Mouse (Mus musculus) left cerebral cortex, postnatal 25 days (tissue): ENCODE measurements around the gene Helb. TPM values are rescaled to one million over a fixed set of nuclear protein-coding genes. Genes with fewer than 3 reads are reported as not detected.
"Not testable (repeated sequence)": the region's sequence is repeated elsewhere in the genome, so short reads cannot be mapped to it uniquely, and the experiment has no call there.

Source experiments
- DNase-seq, 2 experiments: peaks; one replicate each; pipeline ENCODE4 v3.0.0; 2022; ENCODE audit warnings: low spot score in 2 of 2, mixed read lengths in 1 of 2
- intact Hi-C: fragments of 180-260 bp; cut with DNase I; formaldehyde crosslinking; loops from one replicate; pipeline ENCODE4 v1.15.1; 2025
- total RNA-seq, 2 experiments: library from RNA; stranded (reverse); gene quantifications; 2 replicates each; pipeline ENCODE4 v1.2.3; 2021

The Helb gene
- total RNA-seq, result 1 to 10 TPM; 3.3 to 3.6 TPM

DNA sequence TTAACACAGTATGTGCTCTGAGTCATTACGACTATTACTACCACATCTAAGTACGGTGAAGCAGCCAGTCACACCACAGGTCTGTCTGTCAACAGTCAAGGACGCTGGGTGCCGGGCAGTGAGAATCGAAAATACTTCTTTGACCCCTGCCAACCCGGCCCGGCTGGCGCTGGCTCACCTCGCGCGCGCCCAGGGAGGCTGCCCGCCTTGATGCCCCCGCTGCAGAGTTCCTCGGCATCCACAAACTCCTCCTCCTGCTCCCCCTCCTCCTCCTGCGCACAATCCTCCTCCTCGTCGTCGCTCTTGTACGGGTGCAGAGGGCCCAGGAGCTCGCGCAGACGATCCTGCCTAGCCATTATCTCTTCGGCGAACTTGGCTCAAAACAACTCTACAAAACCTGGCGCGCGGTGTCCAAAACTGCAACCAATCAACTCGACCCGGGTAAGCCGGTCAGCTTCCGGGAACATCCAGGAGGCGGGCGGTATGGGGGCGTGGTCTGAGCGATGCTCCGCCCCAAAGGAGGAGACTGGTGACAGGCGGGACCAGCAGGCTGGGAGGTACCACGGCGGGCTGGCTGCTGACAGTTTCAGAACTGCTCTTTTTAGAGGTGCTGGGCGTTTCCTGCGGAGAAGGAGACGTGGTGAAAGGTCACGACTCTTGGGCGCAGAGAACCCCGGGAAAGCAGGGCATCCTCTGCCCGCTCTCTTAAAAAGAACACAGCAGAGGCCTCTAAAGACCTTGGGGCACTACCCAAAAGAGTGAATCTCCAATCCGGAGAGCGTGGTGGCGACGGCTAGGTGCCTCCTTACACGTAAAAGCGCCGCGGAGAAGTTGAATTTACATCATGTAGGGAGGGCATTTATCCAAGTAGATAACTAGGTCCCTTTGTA is at the start of gene Helb:
TSS of gene Helb (minus strand) at position 481 of the 890 bp plus-strand sequence.
- intact Hi-C loops, result no loop called here
- peak; percentile 92 to 96 for DNase-seq

GRCm38 (mm10) chr10:120160533-120160932 is 47.7 kb upstream of the Helb start:
- no peak for DNase-seq
- intact Hi-C loops, result no loop called here

DNA sequence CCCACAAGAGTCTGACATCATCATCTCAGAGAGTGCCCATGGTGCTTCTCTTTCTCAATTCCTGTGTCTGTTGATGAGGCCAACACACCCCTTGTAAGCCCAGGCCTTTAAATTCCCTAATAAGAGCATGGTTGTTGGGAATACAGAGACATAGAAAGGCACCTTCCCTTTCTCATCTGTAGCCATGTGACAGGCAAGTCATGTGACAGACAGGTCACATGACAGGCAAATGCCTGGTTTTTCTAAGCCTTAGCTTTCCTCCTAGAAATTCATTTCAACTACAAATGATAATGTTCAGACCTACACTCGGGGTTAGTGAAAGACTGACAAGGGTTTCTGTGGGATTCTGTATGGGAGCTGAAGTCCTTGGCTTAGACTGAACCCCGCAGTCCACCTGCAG is 41.1 kb upstream of the Helb start:
- intact Hi-C loops, result no loop called here
- DNase-seq, result no peak

- no peak for DNase-seq
- intact Hi-C loops, result no loop called here
Observed at GRCm38 (mm10) chr10:120151672-120152071, 38.9 kb upstream of the Helb start.

GRCm38 (mm10) chr10:120140916-120141516 is 28.2 kb upstream of the Helb start:
- intact Hi-C loops, result no loop called here
- DNase-seq, result no peak

- no peak for DNase-seq
- intact Hi-C loops, result no loop called here
Observed at GRCm38 (mm10) chr10:120140193-120140592, 27.4 kb upstream of the Helb start.

DNA sequence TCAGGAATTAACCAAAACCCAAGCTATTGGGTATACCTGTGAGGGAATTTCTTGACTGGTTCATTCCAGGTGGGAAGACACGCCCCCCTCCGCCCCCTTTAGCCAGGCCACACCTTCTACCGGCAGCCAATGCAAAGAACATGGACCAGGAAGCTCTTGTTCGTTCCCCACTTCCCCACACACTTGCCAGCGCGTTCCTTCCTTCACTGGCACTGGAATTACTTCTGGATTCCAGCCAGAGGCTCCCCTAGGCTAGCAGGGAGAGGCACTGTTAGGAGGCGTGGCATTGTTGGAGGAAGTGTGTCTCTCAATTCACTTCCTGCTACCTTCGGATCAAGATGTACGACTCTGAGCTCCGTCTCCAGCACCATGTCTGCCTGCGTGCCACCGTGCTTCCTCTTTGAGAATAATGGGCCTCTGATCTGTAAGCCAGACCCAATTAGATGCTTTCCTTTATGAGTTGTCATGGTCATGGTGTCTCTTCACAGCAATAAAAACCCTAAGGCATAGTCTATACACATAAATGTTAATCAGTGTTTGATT is 23.3 kb upstream of the Helb start:
- no peak for DNase-seq
- intact Hi-C loops, result no loop called here

- intact Hi-C loops, result no loop called here
- no peak for DNase-seq
Observed at GRCm38 (mm10) chr10:120133697-120134096, 20.9 kb upstream of the Helb start.

DNA sequence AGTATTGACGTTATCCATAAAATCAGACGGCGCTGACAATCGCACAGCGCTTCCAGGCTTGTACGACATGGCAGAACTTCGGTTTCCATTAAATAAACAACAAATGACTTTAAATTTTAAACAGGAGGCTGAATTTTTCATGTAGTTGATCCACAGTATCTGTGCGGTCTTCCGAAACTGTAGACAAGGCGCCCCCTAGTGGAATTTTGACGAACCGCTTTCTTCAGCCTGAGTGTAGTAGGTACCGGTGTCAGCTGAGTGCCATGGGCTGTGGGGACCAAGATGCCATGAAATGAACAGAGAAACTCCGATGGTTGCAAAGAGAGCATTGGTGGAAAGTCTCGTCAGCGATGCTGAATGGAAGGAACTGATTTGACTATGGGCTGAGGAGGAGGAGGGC is 17.8 kb upstream of the Helb start:
- intact Hi-C loops, result no loop called here
- DNase-seq, result peak; percentile 56 to 72

- intact Hi-C loops, result loop anchor here (5.0 kb wide), 1 partner anchor 241 kb away; no protein-coding TSS in a partner anchor
- DNase-seq, result peak in 1 of 2 experiments; percentile 13
Observed at GRCm38 (mm10) chr10:120128601-120129277, 16.0 kb upstream of the Helb start.

GRCm38 (mm10) chr10:120125465-120125857 is 12.7 kb upstream of the Helb start:
- intact Hi-C loops, result loop anchor here (1.0 to 5.0 kb wide), 3 partner anchors 238 to 479 kb away; no protein-coding TSS in a partner anchor
- DNase-seq, result no peak

- intact Hi-C loops, result loop anchor here (1.0 to 5.0 kb wide), 3 partner anchors 238 to 479 kb away; no protein-coding TSS in a partner anchor
- DNase-seq, result peak; percentile 80 to 91
Observed at GRCm38 (mm10) chr10:120124801-120125464, 12.1 kb upstream of the Helb start.

DNA sequence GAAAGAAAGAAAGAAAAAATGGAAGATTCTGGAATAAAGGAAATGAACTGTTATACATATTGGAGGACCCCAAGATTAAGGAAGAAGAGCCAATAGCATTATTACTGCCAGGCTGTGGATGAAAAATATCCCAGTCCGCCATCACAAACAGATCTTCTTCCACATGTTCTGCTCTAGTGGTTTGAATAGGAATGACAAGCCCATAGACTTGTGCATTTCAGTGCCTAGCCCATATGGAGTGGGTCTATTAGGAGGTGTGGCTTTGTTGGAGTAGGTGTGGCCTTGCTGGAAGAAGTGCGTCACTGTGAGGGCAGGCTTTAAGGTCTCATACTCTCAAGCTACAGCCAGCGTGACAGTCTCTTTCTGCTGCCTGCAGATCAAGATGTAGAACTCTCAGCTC is 10.9 kb upstream of the Helb start:
- intact Hi-C loops, result loop anchor here (2.0 kb wide), 1 partner anchor 321 kb away; no protein-coding TSS in a partner anchor
- no peak for DNase-seq

DNA sequence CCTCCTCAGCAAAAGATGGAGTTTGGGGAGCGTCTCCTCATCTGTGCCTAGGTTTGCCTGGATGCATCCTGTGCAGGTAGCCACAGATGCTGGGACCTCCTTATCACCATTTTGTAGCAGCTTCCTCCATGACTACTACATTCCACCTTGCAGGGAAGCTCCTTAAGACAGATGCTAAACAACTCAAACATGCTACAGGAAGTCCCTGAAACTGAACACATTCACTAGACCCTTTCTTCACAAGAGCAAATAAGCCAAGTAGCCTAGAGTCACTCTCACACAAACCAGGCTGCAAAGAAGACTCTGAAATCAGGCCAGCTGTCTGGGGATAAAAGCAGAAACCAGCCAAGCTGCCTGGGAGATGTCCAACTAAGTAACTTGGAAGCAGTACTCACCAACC is 2.5 kb upstream of the Helb start:
- intact Hi-C loops, result no loop called here
- DNase-seq, result no peak

DNA sequence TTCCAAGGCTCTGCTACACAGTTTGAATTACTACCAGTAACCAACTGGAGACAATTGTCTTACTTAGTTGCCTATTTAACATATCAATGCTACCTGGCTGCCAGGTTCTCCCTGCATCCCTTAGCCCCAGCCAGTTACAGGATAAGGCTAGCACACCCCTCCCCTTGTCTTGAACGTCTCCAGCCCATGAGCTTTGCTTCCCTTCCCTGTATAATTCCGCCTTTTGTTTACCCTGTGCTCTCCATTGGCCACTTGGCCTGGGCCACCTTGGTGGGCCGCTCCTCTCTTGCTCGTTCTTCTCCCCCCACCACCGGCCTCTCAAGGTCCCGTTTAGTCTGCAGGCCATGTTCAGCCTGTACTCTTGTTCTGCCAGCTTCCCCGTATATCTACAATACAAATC is 1.7 kb upstream of the Helb start:
- intact Hi-C loops, result no loop called here
- no peak for DNase-seq

DNA sequence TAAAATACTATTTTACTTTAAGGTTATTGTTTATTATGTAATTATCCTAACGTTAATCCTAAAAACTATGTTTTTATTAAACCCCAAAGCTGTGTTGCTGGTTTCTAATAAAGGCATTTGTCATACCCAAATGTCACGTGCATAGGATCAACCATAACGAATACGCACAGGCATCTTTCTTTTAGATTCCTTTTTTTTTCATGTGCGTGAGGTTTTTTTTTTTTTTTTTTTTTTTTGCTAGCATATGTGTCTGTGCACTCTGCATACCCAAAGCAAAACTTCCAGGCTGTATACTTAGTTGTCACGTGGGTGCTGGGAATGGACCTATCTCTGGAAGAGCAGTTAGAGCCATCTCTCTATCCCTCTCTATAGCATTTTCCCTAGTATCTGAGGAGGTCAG is 1.2 kb upstream of the Helb start:
- intact Hi-C loops, result no loop called here
- no peak for DNase-seq

- intact Hi-C loops, DNase-seq: not testable (repeated sequence)
Observed at GRCm38 (mm10) chr10:120113482-120113881, 695 bp upstream of the Helb start.

DNA sequence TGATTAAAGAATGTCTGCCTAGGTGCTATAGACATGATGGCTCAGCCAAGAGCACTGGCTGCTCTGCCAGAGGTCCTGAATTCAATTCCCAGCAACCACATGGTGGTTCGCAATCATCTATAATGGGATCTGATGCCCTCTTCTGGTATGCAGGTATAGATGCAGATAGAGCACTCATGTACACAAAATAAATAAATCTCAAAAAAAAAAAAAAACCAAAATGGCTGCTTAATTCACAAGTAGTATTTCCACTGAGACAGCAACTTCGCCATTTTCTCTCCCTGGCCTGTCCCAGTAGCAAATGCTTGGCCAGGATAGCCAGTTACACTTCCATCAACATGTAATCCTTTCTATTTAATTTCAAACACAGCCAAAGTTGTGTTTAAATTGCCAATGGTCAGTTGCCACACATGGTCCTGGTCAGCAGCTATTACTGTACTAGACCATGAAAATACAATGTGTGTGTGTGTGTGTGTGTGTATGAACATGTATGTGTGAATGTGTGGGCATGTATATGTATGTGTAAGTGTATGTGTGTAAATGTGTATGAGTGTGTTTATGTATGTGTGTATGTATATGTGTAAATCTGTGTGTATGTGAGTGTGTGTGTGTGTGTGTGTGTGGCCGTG is 982 bp downstream of the Helb start:
- no peak for DNase-seq
- intact Hi-C loops, result no loop called here

DNA sequence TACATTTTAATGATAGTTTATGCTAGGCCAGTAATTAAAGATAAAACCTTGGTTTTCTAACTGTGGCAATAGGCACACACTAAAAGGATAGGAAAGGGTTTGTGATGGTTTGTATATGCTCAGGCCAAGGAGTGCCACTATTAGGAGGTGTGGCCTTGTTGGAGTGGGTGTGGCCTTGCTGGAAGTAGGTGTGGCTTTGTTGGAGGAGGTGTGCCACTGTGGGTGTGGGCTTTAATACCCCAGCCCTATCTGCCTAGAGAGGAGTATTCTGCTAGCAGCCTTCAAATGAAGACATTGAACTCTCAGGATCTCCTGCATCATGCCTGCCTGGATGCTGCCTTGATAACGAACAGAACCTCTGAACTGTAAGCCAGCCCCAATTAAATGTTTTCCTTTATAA is 12.0 kb downstream of the Helb start:
- DNase-seq, result no peak
- intact Hi-C loops, result no loop called here
